Comparison of ENCODE assay signal across 8 mouse cellular contexts in genomic region chr6:4746696-4747439, GRCm38 (mm10). TPM values are rescaled to one million over a fixed set of nuclear protein-coding genes. Genes with fewer than 3 reads are reported as not detected.
DNase-seq lines count a peak whose midpoint lies in the region; ATAC-seq lines count a peak whose summit lies in the region.

TSS of gene Sgce (minus strand) at chr6:4747207.
TSS of gene Peg10 (plus strand) at chr6:4747306.

- peak within 1 kb of the TSS; percentile 82 for H3K9ac ChIP-seq in midbrain, embryonic 11.5 days (ENCODE audit: low read length)

- peak within 1 kb of the TSS; percentile 53 for H3K4me3 ChIP-seq in limb, embryonic 10.5 days
- H3K4me3 ChIP-seq in midbrain, embryonic 11.5 days (ENCODE audit: low read depth, low read length): peak within 1 kb of the TSS; percentile 47

- ATAC-seq in midbrain, embryonic 11.5 days (ENCODE audit: low FRiP score): peak; percentile 75

- H3K4me2 ChIP-seq in midbrain, embryonic 11.5 days: peak within 1 kb of the TSS; percentile 60

- H3K27ac ChIP-seq in limb, embryonic 10.5 days: peak within 1 kb of the TSS; percentile 93
- H3K27ac ChIP-seq in midbrain, embryonic 11.5 days (ENCODE audit: low read depth, low read length): peak within 1 kb of the TSS; percentile 73

- H3K36me3 ChIP-seq in limb, embryonic 10.5 days: peaks cover 24% of the 10 kb centered on the region
- no peaks in the 10 kb centered on the region for H3K36me3 ChIP-seq in midbrain, embryonic 11.5 days (ENCODE audit: control insufficient read depth, insufficient read depth, low read length)

- DNase-seq in adrenal gland, postnatal 14 days: peak; percentile 93
- DNase-seq in embryo, embryonic 9.5 days (ENCODE audit: extremely low spot score): peak; percentile 89
- DNase-seq in heart, adult 11 months: peak; percentile 98
- peak; percentile 41 for DNase-seq in kidney, adult 11 months
- DNase-seq in limb, embryonic 10.5 days (ENCODE audit: low spot score): peak; percentile 89
- peak; percentile 98 for DNase-seq in midbrain, embryonic 11.5 days (ENCODE audit: low spot score, missing footprints)
- DNase-seq in right cerebral cortex, postnatal 36 days (ENCODE audit: low spot score in 2 of 2): peak; percentile 44 to 49
- no peak for DNase-seq in c-Kit-positive CD71-positive TER-119-positive erythroid progenitor cells, embryonic 14.5 days (ENCODE audit: low spot score)

- peaks cover 18% of the 10 kb centered on the region for H3K9me3 ChIP-seq in limb, embryonic 10.5 days (replicated peaks)
- peaks cover 5% of the 10 kb centered on the region; the same call in 1 of the 2 replicates for H3K9me3 ChIP-seq in midbrain, embryonic 11.5 days (ENCODE audit: control insufficient read depth, low read length)

- peaks cover 26% of the 10 kb centered on the region for H3K4me1 ChIP-seq in limb, embryonic 10.5 days
- peaks cover 3% of the 10 kb centered on the region; the same call in 1 of the 2 replicates for H3K4me1 ChIP-seq in midbrain, embryonic 11.5 days (ENCODE audit: control insufficient read depth, insufficient read depth, low read length)

- 53% methylated on average over 38 of the region's 38 CpGs for WGBS in limb, embryonic 10.5 days
- WGBS in midbrain, embryonic 11.5 days: 44% methylated on average over 35 of the region's 38 CpGs

- H3K27me3 ChIP-seq in limb, embryonic 10.5 days (ENCODE audit: low read depth, poor library complexity, severe bottlenecking): no peaks in the 10 kb centered on the region
- no peaks in the 10 kb centered on the region for H3K27me3 ChIP-seq in midbrain, embryonic 11.5 days (ENCODE audit: control insufficient read depth, insufficient read depth, low read length)

RNA-seq across cellular contexts. Expression of gene Sgce, which starts in this region (rescaled TPM):
- total RNA-seq in adrenal gland, postnatal 14 days (2021): 49.6 and 60.8 TPM in 2 replicates
- 38.5 and 52.3 TPM in 2 replicates for polyA plus RNA-seq in limb, embryonic 10.5 days (2016; fragmentation: Nextera tagmentation; extraction: Ambion mirVana)
- polyA plus RNA-seq in midbrain, embryonic 11.5 days (2014; fragmentation: Nextera tagmentation; extraction: Ambion mirVana): 62.5 and 71.3 TPM in 2 replicates

RNA-seq across cellular contexts. Expression of gene Peg10, which starts in this region (rescaled TPM):
- total RNA-seq in adrenal gland, postnatal 14 days (2021): 461 and 472 TPM in 2 replicates
- 32.7 and 33.5 TPM in 2 replicates for polyA plus RNA-seq in limb, embryonic 10.5 days (2016; fragmentation: Nextera tagmentation; extraction: Ambion mirVana)
- 11.2 and 11.9 TPM in 2 replicates for polyA plus RNA-seq in midbrain, embryonic 11.5 days (2014; fragmentation: Nextera tagmentation; extraction: Ambion mirVana)
